Mouse (Mus musculus): ENCODE results near the gene Btaf1. TPM values are rescaled to one million over a fixed set of nuclear protein-coding genes. Genes with fewer than 3 reads are reported as not detected.

Btaf1 gene
- 24.0 and 30.9 TPM in 2 replicates for total RNA-seq (2021)
- long read RNA-seq, partial matches to known transcripts: 6 of 8 reads
- long read RNA-seq, other reads (novel, unspliced or antisense): 2 of 8 reads

DNA sequence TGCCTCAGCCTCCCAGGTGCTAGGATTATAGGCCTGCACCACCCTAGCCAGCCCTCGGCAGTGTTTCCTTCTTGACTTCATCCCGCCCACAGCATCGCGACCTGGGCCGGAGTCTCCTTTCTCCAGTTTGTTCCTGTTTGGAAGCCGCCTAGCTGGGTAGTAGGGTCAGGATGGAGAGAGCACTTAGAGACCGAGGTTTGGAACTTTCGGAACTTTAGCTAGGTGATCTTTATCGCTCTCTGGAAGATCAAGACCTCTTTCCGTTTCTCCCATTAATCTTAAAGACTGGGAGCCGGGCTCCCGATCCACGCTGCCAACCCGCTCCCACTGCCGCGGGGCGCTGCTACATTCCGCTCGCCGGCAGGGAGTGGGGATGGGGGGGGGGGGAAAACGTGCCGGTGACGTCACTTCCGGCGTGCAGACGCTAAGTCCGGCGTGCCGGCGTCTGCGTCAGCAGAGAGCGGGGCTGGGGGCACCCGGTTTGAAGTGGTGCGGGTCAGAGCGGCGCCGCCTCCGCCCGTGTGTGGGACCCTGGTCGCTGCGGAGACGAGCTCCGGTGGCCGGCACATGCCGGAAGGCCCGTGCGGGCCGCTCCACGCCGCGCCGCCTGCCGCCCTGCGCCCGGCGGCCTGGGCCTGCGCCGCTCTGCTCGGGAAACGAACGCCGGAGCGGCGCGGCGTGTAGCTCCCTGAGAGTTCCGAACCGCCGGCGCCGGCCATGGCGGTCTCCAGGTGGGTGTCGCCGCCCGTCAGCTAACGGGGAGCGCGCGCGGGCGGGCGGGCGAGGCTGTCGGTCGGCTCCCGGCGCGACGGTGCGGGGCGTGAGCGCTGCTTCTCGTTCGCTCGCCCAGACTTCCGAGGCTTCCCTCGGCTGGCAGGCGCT is at the start of gene Btaf1:
Gene Btaf1, plus strand, starts transcription at position 409 of the 882 bp plus-strand sequence.
- DNase-seq: peak; percentile 85

DNA sequence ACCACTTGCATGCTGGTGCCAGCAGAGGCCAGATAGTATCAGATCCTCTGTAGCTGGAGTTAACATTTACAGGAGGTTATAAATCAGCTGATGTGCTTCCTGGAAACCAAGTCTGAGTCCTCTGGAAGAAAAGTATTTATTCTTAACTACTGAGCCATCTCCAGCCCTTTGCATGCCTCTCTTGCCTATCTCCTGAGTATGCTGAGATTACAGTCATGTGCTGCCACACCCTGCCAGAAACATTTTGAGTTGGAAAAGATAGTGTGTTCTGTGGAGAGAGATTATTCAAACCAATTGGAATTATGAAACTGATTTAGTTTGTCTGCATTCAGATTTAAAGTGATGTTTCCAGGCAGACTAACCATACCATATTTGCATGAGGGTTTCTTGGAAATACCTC is 48.5 kb upstream of the Btaf1 start:
- no peak for DNase-seq

DNA sequence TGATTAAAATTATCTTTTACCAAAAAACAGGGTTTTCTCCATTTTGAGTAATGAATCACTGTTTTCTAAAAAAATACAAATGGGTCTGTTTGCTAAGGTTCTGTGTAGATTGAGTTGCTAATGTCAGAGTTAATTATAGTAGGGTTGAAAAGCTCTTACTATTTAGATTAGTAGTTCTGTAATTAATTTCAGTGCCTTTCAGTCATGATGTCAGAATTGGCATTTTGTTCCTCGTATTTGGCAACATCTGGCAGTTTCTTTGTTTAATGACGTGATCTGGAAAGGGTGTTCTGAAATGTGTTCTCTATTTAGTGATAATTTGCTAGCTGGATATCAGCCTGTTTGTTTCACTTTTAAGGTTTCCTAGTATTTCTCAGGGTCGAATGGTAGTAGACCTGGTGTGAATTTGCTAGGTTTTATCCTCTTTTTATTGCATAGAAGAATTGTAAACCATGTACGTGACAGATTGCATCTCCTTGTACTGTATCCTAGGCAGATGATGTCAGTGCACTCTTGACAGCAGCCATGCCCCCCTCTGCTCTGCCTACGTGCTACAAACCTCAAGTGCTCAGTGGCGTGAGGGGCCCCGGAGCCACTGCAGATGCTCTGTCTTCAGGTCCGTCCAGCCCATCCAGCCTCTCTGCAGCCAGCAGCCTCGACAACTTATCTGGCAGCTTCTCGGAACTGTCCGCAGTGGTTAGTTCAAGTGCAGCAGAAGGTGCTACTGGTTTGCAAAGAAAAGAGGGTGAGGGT is 47.0 kb upstream of the Btaf1 start:
- no peak for DNase-seq

DNA sequence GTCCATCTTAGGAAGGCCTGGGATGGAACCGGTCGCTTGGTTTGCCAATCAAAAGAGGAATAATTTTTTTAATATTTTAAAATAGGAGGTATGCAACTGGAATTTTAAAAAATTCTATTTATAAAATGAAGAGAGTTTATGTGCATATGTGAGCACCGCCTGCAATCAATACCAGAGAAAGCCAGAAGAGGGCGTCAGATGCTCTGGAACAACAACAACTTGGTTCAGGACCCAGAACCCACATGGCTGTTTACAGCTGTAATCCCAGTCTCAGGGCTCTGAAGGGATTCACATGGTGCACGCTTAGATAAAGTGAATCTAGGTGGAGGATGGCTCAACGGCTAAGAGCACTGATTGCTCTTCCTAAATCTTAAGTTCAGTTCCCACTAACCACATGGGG is 42.8 kb upstream of the Btaf1 start:
- peak; percentile 12 for DNase-seq

DNA sequence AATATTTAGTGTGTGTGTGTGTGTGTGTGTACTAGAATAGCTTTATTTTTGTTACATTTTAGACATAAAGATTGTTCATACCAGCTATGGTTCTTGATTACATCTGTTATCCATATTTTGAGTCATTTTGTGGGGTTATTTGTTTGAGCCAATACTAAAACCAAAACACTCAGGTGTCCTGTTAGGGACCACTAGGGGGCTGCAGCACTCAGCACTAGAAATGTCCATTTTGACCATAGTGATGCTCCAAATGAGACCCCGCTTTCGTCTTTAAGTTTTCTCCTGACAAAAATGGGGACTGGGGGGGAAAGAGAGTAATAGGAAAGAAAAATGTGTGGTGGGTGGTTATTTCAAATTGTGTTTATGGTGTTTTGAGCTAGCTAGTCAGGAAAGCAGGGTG is 39.6 kb upstream of the Btaf1 start:
- DNase-seq: no peak

DNA sequence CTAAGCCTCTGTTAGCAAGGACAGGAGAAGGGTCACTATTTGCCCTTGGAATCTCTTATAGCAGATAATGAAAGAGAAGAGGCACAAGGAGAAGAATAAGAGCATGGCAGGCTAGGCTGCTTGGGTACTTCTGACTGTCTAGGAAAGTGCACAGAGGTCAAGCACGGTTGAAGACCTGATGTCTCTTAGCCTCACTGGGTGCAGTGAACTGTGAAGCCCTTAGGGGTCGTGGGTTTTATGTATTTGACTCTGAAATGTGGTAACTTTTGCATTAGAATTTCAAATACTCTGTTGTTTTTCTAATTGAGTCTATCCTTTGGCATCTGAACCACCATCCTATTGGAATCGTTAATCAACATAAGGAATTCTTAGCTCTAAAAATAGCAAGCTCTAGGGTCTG is 38.2 kb upstream of the Btaf1 start:
- no peak for DNase-seq

DNA sequence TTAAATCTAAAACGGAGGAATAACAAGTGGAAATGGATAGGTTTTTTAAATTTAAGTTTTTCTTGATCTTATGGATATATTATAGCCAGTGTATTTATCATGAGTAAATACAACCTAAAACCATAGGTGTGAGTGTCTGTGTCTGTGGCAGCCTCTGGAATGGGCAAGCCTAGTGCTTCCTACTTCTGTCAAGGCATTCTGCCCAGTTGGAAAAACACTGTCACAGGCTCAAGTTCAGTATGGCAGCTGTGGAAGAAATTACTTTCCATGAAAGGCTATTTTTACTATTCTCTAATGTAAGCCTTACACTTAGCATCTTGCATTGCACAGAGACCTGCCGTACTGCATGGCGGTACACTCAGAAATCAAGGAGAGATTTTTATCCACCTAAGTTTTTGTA is 34.1 kb upstream of the Btaf1 start:
- no peak for DNase-seq

DNA sequence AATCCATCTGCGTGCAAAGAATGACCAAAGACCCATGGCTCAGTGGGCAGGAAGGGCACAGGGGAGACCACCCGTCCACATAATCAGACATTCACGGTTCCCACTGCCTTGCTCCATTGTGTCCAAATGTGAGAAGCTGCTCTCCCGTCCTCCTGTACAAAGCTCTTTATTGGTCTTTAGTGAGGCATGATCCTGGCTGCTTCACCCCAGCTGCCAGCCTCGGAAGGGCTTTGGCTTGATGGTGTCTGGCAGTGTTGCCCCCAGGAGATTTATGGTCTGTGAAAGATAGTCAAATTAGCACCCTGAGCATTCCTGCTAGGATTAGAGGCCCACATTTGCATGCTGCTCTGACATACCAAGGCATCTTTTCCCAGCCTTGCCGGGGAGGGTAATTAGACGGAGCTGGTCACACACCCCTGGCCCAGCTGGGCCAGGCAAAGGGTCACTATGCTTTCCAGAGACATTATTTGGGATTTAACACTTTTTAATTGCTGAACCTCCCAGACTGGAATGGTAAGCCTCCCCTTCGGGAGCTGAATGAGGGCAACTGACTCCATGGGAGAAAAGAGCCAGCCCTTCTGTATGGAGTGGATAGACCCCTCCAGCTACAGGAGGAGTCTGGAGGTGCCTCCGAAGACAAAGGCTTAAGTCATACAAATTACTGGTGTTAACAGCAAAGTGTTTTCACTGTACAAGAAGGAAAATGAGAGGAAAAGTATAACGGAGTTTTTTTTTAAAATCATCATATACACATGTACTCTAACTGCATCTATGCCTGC is 28.9 kb upstream of the Btaf1 start:
- no peak for DNase-seq

DNA sequence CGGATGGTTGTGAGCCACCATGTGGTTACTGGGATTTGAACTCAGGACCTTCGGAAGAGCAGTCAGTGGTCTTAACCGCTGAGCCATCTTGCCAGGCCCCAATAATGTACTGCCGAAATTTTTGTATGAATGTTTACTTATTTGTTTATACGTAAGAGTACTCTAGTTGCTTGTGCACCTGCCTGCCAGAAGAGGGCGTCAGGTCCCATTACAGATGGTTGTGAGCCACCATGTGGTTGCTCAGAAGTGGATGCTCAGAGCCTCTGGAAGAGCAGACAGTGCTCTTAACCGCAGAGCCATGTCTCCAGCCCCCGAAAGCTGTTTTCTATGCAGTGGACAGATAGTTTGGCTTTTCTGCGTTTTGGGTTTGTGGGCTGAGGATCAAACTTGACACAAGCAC is 28.1 kb upstream of the Btaf1 start:
- DNase-seq: peak; percentile 30

DNA sequence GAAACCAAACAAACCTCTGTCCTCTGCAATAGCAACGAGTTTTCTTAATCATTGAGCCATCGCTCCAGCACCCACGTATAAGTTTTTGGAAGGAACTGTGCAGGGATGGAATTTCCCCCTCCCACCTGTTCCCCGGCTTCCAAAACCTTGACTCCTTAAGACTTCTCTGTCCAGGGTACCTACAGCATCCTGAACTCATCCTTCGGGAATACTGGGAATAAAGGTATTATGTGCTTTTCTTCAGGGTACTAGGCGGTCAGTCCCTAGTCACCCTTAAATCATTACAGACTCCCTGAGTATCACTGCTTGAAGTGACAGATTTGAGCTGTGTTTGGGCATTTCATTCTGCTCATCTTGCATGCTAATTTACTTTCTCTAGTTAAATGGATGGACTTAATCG is 22.5 kb upstream of the Btaf1 start:
- no peak for DNase-seq

DNA sequence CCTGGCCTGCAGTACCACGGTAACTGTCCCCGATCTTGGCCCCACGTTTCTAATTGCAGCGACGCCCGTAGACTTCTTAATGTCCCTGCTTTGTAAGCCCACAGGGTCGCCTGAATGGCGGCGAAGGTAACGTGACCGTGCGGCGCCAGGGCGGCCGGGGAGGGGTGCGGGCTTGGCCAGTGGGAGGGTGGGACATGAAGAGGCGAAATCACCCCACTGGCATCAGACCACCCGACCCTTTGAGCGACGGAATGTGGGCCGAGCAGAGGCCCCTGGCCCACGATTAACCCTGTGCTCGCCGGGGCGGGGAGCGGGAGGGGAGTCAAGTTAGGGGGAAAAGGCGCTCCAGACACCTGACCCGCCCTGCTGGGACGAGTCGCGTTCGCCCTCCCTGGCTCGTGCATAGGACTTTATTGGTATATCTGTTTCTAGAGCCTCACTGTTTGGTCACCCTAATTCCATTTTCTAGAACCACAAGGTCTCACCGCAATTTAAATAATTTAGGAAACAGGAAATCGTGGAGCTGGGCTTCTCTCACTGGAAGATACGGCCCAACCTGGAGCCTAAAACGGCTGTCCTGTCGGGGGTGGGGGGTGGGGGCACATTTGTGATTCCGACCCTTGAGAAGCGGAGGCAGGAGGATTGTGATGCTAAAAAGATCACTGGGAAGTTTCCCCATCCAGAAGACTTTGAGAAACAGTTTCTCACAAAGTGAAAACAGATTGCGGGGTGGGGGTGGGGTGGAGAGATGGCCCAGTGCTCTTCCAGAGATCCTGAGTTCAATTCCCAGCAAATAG is 21.5 kb upstream of the Btaf1 start:
- peak; percentile 58 for DNase-seq

DNA sequence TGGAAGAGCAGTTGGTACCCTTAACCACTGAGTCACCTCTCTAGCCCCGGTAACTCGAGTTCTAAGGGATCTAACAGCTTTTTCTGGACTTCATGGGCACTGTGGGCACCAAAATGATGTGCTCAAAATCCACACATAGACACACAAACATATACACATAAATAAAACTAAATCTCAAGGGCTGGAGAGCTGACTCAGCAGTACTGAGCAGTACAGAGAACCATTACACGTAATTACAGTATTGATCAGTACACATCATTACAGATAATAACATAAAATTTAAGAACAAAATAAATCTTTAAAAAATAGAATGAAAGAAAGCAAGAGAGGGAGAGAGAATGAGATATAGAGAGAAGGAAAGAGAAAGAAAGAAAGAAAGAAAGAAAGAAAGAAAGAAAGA is 16.7 kb upstream of the Btaf1 start:
- DNase-seq: no peak

DNA sequence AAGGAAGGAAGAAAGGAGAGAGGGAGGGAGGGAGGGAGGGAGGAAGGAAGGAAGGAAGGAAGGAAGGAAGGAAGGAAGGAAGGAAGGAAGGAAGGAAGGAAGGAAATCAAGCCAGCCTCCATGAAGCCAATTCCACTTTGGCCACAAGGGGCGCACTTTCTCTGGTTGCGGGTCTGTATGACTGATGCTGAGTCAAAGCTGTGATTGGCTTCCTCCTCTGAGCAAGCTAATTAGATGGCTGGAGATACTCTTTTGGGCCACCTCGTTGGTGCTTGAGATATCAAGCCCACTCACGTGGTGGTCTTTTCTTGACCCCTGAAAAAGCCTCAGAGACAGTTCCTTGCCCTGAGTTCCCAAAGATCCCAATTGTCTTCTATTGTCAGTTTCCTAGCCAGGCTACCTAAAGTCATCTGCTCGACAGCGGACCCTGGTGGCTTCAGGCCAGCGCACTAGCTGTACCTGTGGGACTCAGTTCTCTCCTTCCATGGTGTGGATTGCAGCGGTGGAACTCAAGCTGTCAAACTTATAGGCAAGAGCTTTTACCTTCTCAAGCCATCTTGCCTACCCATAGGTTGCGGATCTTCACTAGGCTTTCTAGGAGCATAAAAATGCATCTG is 16.1 kb upstream of the Btaf1 start:
- peak; percentile 73 for DNase-seq

DNA sequence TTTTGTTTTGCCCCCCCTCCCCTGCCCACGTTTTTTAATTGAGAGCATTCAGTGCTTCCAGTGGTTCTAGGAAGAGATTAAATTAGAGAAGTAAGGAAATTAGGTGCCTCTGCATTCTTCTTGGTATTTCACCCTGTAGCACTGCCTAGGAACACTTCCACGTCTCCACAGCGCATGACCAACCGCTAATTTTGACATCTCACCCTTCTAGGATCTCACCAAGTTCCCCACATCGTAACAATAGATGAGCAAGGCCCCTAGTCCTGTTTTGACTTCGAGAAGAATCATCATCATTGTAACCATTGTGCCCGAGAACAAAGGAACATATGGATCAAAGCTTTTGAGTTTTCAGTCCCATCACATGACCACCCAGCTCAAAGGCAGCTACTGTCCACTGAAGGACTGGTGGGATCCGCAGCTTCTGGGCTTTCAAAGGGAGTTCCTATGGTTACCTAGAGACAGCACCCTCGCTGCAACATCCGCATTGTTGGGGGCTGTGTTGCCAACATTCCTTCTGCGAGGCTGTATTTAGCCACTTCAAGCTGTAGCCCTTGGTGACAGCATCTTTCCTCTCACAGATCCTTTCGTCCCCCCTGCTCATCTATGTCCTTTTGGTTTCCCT is 15.3 kb upstream of the Btaf1 start:
- DNase-seq: no peak

DNA sequence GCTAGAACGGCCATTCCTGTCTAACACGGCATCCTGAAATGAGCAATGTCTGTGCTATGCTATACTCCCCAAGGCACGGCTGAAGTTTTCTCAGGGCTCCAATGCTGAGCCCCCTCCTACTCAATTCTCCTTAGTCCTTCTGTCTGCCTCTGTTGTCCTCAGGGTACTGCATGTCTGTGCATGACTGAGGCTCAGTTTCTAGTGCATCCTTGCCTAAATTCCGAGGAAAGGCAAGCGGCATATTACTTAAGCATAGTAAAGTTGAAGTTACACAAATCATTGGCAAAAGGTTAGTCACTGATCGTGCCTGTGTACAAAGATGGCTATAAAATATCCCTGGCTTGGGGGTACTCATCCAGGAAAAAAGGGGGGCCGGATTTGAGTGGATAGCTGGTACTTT is 12.8 kb upstream of the Btaf1 start:
- DNase-seq: no peak

DNA sequence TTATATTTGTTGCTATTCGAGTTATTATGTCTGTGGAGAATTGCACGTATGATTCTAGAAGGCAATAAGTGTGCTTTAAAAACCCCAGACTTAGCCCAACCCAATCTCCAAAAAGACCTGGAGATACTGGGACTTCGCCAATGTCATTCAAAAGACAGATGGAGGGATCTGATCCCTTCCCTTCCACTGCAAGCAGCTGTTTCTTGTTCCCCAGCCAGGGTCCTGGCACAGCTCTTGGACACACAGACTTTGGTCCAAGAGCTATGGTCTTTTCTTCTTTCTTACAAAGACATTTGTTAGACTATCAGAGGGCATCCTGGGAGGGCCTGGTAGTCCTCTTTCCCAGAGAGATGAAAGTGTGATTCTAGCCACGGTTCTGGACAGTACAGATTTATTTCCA is 9.7 kb upstream of the Btaf1 start:
- DNase-seq: no peak

DNA sequence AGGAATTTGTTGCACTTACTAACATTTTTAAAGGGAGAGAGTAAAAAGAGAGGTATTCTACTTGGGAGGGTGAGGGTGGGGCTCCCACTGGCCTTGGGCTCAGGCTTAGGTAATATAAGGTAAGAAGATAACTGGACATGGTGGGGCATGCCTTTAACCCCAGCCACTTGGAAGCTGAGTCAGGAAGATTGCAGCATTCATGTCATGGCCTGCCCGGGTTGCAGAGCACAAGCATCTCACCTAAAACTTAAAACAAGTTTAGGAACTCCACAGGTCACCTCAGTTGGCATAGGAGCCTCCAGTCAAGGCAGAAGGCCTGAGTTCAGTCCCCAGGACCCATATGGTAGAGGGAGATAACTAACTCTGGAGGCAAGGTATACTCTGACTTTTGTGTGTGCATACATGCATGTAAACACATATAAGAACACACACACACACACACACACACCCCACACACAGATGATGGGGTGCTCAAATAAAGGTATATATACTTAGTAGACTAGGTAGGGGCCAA is 8.9 kb upstream of the Btaf1 start:
- DNase-seq: no peak

DNA sequence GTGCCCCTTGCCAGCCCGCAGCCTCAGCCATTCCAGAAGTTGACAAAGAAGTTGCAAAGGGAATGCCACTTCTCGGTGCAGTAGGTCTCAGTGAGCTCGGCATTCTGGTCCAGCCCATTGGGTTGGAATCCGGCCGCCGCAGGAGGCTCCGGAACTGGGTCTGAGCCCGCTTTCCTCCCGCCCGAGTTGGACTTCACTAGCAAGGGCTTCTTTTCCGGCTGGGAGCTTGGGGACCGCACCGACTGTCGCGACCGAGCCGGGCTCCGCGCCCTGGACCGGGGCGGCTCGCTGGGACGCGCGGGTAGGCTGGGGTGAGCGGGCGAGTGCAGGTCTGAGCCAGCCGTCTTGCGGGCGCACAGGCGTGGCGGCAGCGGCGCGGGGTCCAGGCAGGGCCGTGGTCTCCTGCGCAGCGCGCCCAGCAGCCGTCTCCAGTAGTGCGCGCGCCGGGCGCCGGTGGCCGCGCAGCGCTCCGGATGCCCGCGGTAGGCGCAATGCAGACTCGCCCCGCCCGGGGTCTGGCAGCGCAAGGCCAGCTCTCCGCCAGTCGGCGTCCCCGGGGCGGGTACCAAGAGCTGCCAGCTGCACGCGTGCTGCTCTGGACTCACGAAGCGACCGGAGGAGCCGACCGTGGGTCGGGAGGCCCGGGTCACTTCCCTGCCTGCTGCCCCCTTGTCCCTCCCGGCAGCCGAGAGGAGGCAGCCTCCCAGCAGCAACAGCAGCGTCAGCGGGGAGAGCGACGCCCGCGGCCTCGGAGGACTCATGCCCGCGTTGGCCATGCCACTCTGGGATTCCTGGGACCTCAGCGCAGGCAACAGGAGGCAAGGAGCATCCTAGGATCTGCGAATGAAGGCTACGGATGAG is 7.2 kb upstream of the Btaf1 start:
- DNase-seq: peak; percentile 85

DNA sequence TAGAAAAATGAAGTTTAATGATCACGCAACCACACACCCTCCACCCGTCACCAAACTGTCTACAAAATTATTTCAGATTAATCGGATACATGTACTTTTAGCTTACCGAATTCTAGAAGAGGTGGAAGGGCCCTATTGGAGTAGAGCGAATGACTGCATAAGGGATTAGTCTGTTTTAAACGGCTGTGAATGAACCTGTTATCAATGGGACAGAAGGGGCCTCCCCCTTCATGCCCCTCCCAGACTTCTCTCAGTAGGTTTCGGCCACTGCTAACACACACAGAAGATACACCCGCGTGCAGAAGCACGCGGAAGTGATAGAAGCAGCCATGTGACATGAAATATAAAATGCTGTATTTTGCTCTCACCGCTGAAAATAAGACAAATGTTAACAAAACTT is 6.4 kb upstream of the Btaf1 start, which contains the start of gene Fgfbp3:
Gene Fgfbp3, minus strand, starts transcription at position 150 of the 400 bp plus-strand sequence.
- no peak for DNase-seq

DNA sequence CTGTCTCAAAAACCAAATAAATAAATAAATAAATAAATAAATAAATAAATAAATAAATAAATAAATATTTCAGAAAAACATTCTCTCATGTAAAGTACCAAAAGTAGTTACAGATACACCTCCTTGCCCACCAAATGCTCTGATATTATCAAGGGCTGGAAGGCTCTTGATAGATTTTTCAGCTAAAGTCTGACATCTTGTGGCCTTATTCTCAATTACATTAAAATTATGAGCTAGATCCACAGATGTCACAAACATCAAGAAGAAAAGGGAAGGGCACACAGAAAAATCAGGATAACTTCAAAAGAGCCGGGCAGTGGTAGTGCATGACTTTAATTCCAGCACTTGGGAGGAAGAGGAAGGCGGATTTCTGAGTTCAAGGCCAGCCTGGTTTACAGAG is 3.9 kb upstream of the Btaf1 start:
- no peak for DNase-seq
